Comparison of ENCODE assay signal across 21 mouse cellular contexts in genomic region chr1:168271207-168271606, GRCm38 (mm10).
"Had no signal": no experiment of that assay in that cellular context is flagged by ENCODE, and none has a peak within 500 bp of the region (broad histone marks: within the 10 kb centered on the region; RNA-seq: fewer than 3 reads in every experiment).

No protein-coding gene starts in this region.

- H3K4me3 ChIP-seq: limb, embryonic 12.5 days; limb, embryonic 15.5 days; liver, embryonic 13.5 days; neural tube, embryonic 12.5 days; neural tube, embryonic 15.5 days; stomach, embryonic 15.5 days had no signal

- ATAC-seq: intestine, postnatal 0 days had no signal

- H3K27ac ChIP-seq: kidney, postnatal 0 days; limb, embryonic 12.5 days; limb, embryonic 15.5 days; liver, embryonic 13.5 days; neural tube, embryonic 12.5 days; neural tube, embryonic 15.5 days; stomach, embryonic 15.5 days had no signal

- DNase-seq: kidney, adult 2 months; kidney, postnatal 25 days; left cerebral cortex, postnatal 4 days; liver, embryonic 13.5 days; lung, adult 2 months; lung, postnatal 14 days; lung, postnatal 4 days; midbrain, embryonic 14.5 days; right cerebral cortex, adult 18-20 months; right cerebral cortex, postnatal 14 days; right cerebral cortex, postnatal 4 days; thymus, adult 2 months; thymus, postnatal 14 days; thymus, postnatal 4 days had no signal

- H3K36me3 ChIP-seq: limb, embryonic 12.5 days; limb, embryonic 15.5 days; liver, embryonic 13.5 days; neural tube, embryonic 12.5 days; neural tube, embryonic 15.5 days; stomach, embryonic 15.5 days had no signal

- H3K27me3 ChIP-seq: limb, embryonic 12.5 days; limb, embryonic 15.5 days; liver, embryonic 13.5 days; neural tube, embryonic 12.5 days; neural tube, embryonic 15.5 days; stomach, embryonic 15.5 days had no signal

- H3K9me3 ChIP-seq: limb, embryonic 12.5 days; limb, embryonic 15.5 days; liver, embryonic 13.5 days; neural tube, embryonic 12.5 days; neural tube, embryonic 15.5 days; stomach, embryonic 15.5 days had no signal
